Mouse (Mus musculus) neural tube, embryonic 15.5 days (tissue): ENCODE results near the gene Noc2l. TPM values are rescaled to one million over a fixed set of nuclear protein-coding genes. Genes with fewer than 3 reads are reported as not detected.

ENCODE experiments used
- ATAC-seq: fragments of 200-750 bp; cut with Nextera tagmentation; 2 replicates; pipeline ENCODE4 v1.8.0; 2017; ENCODE audit warnings: mild to moderate bottlenecking, moderate TSS enrichment, moderate library complexity; ENCODE audit not compliant: low FRiP score
- H3K27ac ChIP-seq: fragments of 300-500 bp; sonication (generic); replicated peaks from 2 replicates; pipeline ENCODE4 v1.5.1; 2015; ENCODE audit warnings: mild to moderate bottlenecking, inconsistent platforms
- H3K27me3 ChIP-seq: fragments of 300-500 bp; sonication (generic); replicated peaks from 2 replicates; pipeline ENCODE4 v1.6.1; 2015; ENCODE audit warnings: inconsistent platforms
- H3K36me3 ChIP-seq: fragments of 300-500 bp; sonication (generic); 2 replicates; pipeline ENCODE4 v1.6.1; 2015; ENCODE audit warnings: inconsistent platforms
- H3K4me1 ChIP-seq: fragments of 300-500 bp; sonication (generic); 2 replicates; pipeline ENCODE4 v1.6.1; 2015; ENCODE audit warnings: inconsistent platforms
- H3K4me2 ChIP-seq: fragments of 300-500 bp; sonication (generic); 2 replicates; pipeline ENCODE4 v1.6.1; 2015; ENCODE audit warnings: inconsistent platforms, mild to moderate bottlenecking, moderate library complexity
- H3K4me3 ChIP-seq: fragments of 300-500 bp; sonication (generic); replicated peaks from 2 replicates; pipeline ENCODE4 v1.5.1; 2015; ENCODE audit warnings: mild to moderate bottlenecking, inconsistent platforms
- H3K9ac ChIP-seq: fragments of 300-500 bp; sonication (generic); replicated peaks from 2 replicates; pipeline ENCODE4 v1.6.1; 2015; ENCODE audit warnings: mild to moderate bottlenecking, inconsistent platforms
- H3K9me3 ChIP-seq: fragments of 300-500 bp; sonication (generic); replicated peaks from 2 replicates; pipeline ENCODE4 v1.6.1; 2016; ENCODE audit warnings: inconsistent platforms
- WGBS: fragments of 180-500 bp; shearing (Covaris S2); methylation state at CpG from one replicate; pipeline ENCODE4 v1.1.7; 2015; ENCODE audit warnings: mixed read lengths; 5-methylcytosine and 5-hydroxymethylcytosine counted together
- polyA plus RNA-seq: library from polyadenylated mRNA; unstranded; fragments of >200 nt; fragmentation: Nextera tagmentation; extraction: Ambion mirVana; gene quantifications from 2 replicates; pipeline ENCODE4 v1.2.1, GENCODE M21; 2015

Gene Noc2l
- polyA plus RNA-seq, 1 experiment from 2014 or later = 50.4 TPM

DNA sequence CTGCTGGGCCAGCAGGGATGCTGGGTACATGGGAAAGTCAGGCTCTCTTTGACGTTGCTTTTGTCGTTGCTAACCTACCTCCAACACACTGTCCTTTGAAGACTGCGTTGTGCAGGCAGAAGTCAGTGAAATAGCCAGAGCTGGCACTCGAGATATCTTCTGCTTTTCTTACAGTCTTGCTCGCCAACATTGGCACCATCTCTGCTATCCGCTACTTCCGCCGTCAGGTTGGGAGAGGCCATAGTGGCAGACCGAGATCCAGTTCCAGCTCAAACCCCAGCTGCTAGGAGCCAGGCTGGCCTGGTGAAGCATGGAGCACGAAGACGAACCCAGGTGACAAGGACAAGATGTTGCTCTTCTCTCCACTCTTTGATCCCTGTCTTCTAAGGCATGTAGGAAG, 15.9 kb upstream of the Noc2l start:
- Histone ChIP-seq H3K36me3 (peaks cover 21% of the 10 kb centered on the region; the same call in 1 of the 2 replicates), H3K27me3 (no peaks in the 10 kb centered on the region), H3K9ac (no peak overlapping the region), H3K4me1 (no peaks in the 10 kb centered on the region), H3K27ac (no peak overlapping the region), H3K4me2 (no peak overlapping the region), H3K9me3 (no peaks in the 10 kb centered on the region), H3K4me3 (no peak overlapping the region)
- 95% methylated on average over 11 of the region's 11 CpGs for WGBS
- ATAC-seq = no peak

DNA sequence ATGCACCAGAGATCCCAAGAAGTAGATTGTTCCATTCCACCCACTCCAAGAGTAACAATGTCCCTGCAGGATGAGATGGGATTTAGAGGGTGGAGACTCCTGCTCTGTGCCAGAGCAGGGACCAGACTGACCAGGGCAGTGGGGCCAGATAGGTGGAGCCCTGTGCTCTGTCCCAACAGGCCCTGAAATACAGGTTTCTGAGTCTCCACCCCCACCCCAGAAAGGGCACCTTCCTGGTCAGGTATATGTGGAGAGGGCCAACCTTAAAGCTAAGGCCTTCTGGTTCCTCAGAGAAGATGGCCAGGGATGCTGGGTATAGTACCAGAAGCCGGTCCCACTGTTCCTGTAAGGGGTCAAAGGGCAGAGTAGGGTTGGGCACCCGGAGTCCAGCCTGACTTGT, 11.5 kb upstream of the Noc2l start:
- Histone ChIP-seq H3K4me3 (no peak overlapping the region), H3K27me3 (no peaks in the 10 kb centered on the region), H3K9me3 (no peaks in the 10 kb centered on the region), H3K9ac (no peak overlapping the region), H3K36me3 (peaks cover 25% of the 10 kb centered on the region), H3K4me1 (peaks cover 6% of the 10 kb centered on the region; the same call in 1 of the 2 replicates), H3K4me2 (no peak overlapping the region), H3K27ac (no peak overlapping the region)
- WGBS = 90% methylated on average over 2 of the region's 2 CpGs
- ATAC-seq = no peak

- no peak overlapping the region for H3K9ac ChIP-seq
- no peaks in the 10 kb centered on the region for H3K27me3 ChIP-seq
- H3K9me3 ChIP-seq = no peaks in the 10 kb centered on the region
- 39% methylated on average over 18 of the region's 18 CpGs for WGBS
- ATAC-seq = no peak
- H3K4me1 ChIP-seq = peaks cover 6% of the 10 kb centered on the region; the same call in 1 of the 2 replicates
- H3K4me3 ChIP-seq = no peak overlapping the region
- H3K36me3 ChIP-seq = peaks cover 45% of the 10 kb centered on the region
- H3K4me2 ChIP-seq = no peak overlapping the region
- no peak overlapping the region for H3K27ac ChIP-seq
Observed at GRCm38 (mm10) chr4:156227752-156228392, 7.9 kb upstream of the Noc2l start.

GRCm38 (mm10) chr4:156228393-156229024, 7.3 kb upstream of the Noc2l start:
- WGBS = 24% methylated on average over 12 of the region's 12 CpGs
- Histone ChIP-seq H3K4me3 (no peak overlapping the region), H3K9ac (no peak overlapping the region), H3K4me1 (peaks cover 12% of the 10 kb centered on the region), H3K27me3 (no peaks in the 10 kb centered on the region), H3K4me2 (no peak overlapping the region), H3K36me3 (peaks cover 48% of the 10 kb centered on the region), H3K27ac (no peak overlapping the region), H3K9me3 (no peaks in the 10 kb centered on the region)
- no peak for ATAC-seq

GRCm38 (mm10) chr4:156234021-156234501, 1.7 kb upstream of the Noc2l start:
- Histone ChIP-seq H3K9me3 (no peaks in the 10 kb centered on the region), H3K27ac (peak overlapping the region; percentile 90), H3K36me3 (peaks cover 56% of the 10 kb centered on the region), H3K4me3 (peak overlapping the region; percentile 73), H3K4me2 (peak overlapping the region; percentile 92), H3K27me3 (no peaks in the 10 kb centered on the region), H3K4me1 (peaks cover 23% of the 10 kb centered on the region), H3K9ac (peak overlapping the region; percentile 75)
- peak; percentile 23; the same call in 1 of the 2 replicates for ATAC-seq
- WGBS = 6% methylated on average over 17 of the region's 17 CpGs

- H3K36me3 ChIP-seq = peaks cover 56% of the 10 kb centered on the region
- peak; percentile 48 for ATAC-seq
- peak within 1 kb of the TSS; percentile 73 for H3K4me3 ChIP-seq
- peak within 1 kb of the TSS; percentile 75 for H3K9ac ChIP-seq
- no peaks in the 10 kb centered on the region for H3K9me3 ChIP-seq
- H3K27me3 ChIP-seq = no peaks in the 10 kb centered on the region
- H3K27ac ChIP-seq = peak within 1 kb of the TSS; percentile 94
- peaks cover 23% of the 10 kb centered on the region for H3K4me1 ChIP-seq
- peak within 1 kb of the TSS; percentile 92 for H3K4me2 ChIP-seq
- WGBS = 0% methylated on average over 26 of the region's 48 CpGs
Observed at GRCm38 (mm10) chr4:156234701-156235213, 1.1 kb upstream of the Noc2l start, which contains the start of gene Plekhn1. Plekhn1 (minus strand) TSS chr4:156234857.

GRCm38 (mm10) chr4:156235360-156235770, 445 bp upstream of the Noc2l start:
- H3K27me3 ChIP-seq = no peaks in the 10 kb centered on the region
- H3K9me3 ChIP-seq = no peaks in the 10 kb centered on the region
- H3K9ac ChIP-seq = peak overlapping the region; percentile 60
- peak overlapping the region; percentile 94 for H3K27ac ChIP-seq
- H3K4me3 ChIP-seq = peak overlapping the region; percentile 73
- under 1% methylated on average over 15 of the region's 15 CpGs for WGBS
- H3K36me3 ChIP-seq = peaks cover 56% of the 10 kb centered on the region
- H3K4me1 ChIP-seq = peaks cover 23% of the 10 kb centered on the region
- peak overlapping the region; percentile 92 for H3K4me2 ChIP-seq
- peak; percentile 42 for ATAC-seq

DNA sequence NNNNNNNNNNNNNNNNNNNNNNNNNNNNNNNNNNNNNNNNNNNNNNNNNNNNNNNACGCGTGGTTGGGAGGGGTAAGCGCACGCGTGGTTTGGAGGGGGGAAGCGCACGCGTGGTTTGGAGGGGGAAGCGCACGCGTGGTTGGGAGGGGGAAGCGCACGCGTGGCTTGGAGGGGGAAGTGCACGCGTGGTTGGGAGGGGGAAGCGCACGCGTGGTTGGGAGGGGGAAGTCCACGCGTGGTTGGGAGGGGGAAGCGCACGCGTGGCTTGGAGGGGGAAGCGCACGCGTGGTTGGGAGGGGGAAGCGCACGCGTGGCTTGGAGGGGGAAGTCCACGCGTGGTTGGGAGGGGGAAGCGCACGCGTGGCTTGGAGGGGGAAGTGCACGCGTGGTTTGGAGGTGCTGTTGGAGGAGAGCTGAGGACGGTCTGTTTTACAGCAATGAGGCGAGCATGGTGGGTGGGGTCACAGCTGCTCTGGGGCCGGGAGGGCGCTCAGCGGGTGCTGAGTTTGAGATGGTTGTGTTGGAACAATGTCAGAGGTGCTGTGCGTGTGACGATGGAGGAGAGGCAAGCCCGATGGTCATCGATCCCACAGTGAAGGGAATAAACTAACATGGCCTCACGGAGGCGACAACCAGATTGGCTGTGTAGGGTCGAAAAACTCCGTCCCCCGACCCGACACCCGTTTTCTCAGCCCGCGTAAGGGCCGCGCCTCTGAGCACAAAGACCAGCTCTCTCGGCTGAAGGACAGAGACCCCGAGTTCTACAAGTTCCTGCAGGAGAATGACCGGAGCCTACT, 1.0 kb downstream of the Noc2l start:
- peak overlapping the region; percentile 94; the same call in 1 of the 2 replicates for H3K27ac ChIP-seq
- H3K36me3 ChIP-seq = peaks cover 56% of the 10 kb centered on the region
- no peaks in the 10 kb centered on the region for H3K27me3 ChIP-seq
- H3K4me1 ChIP-seq = peaks cover 23% of the 10 kb centered on the region
- no peak for ATAC-seq
- peak overlapping the region; percentile 92 for H3K4me2 ChIP-seq
- H3K9ac ChIP-seq = no peak overlapping the region
- H3K9me3 ChIP-seq = no peaks in the 10 kb centered on the region
- peak overlapping the region; percentile 73 for H3K4me3 ChIP-seq
- 24% methylated on average over 58 of the region's 60 CpGs for WGBS

DNA sequence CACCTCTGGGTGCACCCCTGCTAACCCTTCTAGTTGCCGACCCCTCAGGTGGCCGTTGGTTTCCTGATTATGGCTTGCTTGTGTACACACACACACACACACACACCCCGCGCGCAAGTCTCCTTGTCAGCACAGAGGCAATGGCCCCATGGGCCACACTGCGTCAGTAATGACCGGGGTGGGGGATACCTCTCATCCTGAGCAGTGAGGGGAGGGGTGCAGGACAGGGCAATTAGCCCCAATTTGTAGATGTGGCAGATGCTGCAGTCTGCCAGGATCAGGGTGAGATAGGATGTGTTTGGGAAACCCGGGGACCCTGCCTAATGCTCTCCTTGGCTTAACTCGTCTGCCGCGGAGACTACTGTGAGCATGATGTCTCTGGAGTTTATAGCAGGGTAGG, 13.8 kb downstream of the Noc2l start:
- H3K9ac ChIP-seq = no peak overlapping the region
- 53% methylated on average over 11 of the region's 11 CpGs for WGBS
- no peak overlapping the region for H3K27ac ChIP-seq
- ATAC-seq = no peak
- peaks cover 17% of the 10 kb centered on the region; the same call in 1 of the 2 replicates for H3K27me3 ChIP-seq
- H3K4me1 ChIP-seq = peaks cover 9% of the 10 kb centered on the region
- no peak overlapping the region for H3K4me2 ChIP-seq
- no peak overlapping the region for H3K4me3 ChIP-seq
- H3K9me3 ChIP-seq = no peaks in the 10 kb centered on the region
- peaks cover 45% of the 10 kb centered on the region for H3K36me3 ChIP-seq

DNA sequence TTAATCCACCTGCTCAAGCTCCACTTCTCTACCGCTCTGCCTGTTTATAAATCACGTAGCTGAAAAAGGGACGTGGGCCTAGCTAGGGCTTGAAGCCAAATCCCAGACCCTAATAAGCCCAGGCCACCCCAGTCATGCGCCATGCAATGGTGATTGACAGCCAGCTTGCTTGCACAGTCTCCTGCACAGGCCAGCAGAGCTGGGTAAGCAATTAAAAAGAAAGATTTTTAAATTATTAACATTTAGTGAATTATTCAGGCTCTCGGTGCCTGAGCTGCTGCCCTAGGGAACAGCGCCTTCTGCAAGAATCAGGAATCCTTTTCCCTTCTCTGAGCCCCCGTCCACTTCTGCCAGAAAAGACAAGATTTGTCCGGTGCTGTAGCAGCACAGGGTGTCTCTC, 15.3 kb downstream of the Noc2l start:
- ATAC-seq = no peak
- no peak overlapping the region for H3K4me2 ChIP-seq

DNA sequence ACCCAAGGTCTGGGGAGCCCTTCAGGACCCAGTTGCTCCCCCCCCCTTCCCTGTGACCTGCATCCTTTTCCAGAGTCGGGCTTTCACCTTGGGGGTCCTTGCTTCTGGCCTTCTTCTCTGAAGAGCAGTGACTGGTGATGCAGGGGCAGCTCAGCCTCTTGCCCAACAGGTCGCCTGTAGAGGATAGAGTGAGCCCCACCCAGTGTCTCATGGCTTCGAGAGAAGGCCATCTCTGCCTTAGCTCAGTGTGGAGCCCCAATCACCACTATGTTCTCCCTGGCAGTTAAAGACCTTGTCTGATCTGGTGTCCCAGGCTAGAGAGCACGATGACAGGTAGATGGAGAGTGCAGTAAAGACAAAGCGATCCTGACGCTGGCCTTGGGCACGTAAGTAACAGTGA, 16.3 kb downstream of the Noc2l start:
- H3K4me3 ChIP-seq = no peak overlapping the region
- no peaks in the 10 kb centered on the region for H3K9me3 ChIP-seq
- WGBS = 32% methylated on average over 7 of the region's 7 CpGs
- no peak overlapping the region for H3K9ac ChIP-seq
- H3K27ac ChIP-seq = no peak overlapping the region
- no peak for ATAC-seq
- no peak overlapping the region for H3K4me2 ChIP-seq
- peaks cover 28% of the 10 kb centered on the region for H3K27me3 ChIP-seq
- H3K36me3 ChIP-seq = peaks cover 22% of the 10 kb centered on the region
- H3K4me1 ChIP-seq = peaks cover 20% of the 10 kb centered on the region

More for the DNA sequence above, 15.3 kb downstream of the Noc2l start:
- Histone ChIP-seq H3K36me3 (peaks cover 32% of the 10 kb centered on the region), H3K9me3 (no peaks in the 10 kb centered on the region), H3K9ac (no peak overlapping the region), H3K4me3 (no peak overlapping the region), H3K4me1 (peaks cover 20% of the 10 kb centered on the region), H3K27me3 (peaks cover 28% of the 10 kb centered on the region), H3K27ac (no peak overlapping the region)
- 64% methylated on average over 8 of the region's 8 CpGs for WGBS
